Mouse (Mus musculus): ENCODE results near the gene Ssh2.

DNA sequence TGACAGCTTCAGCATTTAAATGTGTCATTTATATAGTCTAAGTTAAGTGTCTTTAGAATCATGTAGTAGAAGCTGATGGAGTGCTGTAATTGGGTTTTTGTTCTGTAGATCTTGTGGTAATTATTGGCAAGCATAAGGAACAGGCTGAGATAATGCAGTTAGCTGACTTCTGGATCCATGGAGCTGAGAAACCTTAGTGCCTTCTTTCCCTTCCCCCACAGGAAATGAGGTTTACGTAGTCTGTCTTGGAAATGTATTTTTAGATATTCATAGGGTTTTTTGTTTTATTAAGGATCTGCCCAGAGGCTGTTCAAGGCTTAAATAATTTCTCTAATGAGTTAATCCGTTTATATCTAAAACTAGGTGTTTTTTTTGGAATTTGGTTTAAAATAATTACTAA lies 26.8 kb downstream of the Ssh2 start:
- TF ChIP-seq ZC3H11A (IDR thresholded peaks at IDR 0.05; ENCODE audit: borderline replicate concordance, low read depth, low read length) = no peak
- TF ChIP-seq HCFC1 (IDR thresholded peaks at IDR 0.05; ENCODE audit: borderline replicate concordance, insufficient read depth, low read length) = no peak
- no peak for TF ChIP-seq CHD2 (IDR thresholded peaks at IDR 0.05; ENCODE audit: low read depth, low read length)

Measured in ES-E14 (cell line).